Mouse (Mus musculus): ENCODE measurements around the gene Tgif1. TPM values are rescaled to one million over a fixed set of nuclear protein-coding genes. Genes with fewer than 3 reads are reported as not detected.

The Tgif1 gene
- polyA plus RNA-seq, 1 experiment: 5.5 TPM

GRCm38 (mm10) chr17:70835071-70835790, 18.1 kb downstream of the Tgif1 start:
- no peak for TF ChIP-seq GATA1 (IDR thresholded peaks at IDR 0.05; ENCODE audit: low read length)

- no peak for TF ChIP-seq GATA1 (IDR thresholded peaks at IDR 0.05; ENCODE audit: low read length)
These were observed 18.8 kb downstream of the Tgif1 start for GRCm38 (mm10) chr17:70834430-70834965.

- TF ChIP-seq GATA1 (IDR thresholded peaks at IDR 0.05; ENCODE audit: low read length): no peak
These were observed 20.8 kb downstream of the Tgif1 start for GRCm38 (mm10) chr17:70832544-70832943.

GRCm38 (mm10) chr17:70831591-70831990, 21.8 kb downstream of the Tgif1 start:
- TF ChIP-seq GATA1 (IDR thresholded peaks at IDR 0.05; ENCODE audit: low read length): no peak

- no peak for TF ChIP-seq GATA1 (IDR thresholded peaks at IDR 0.05; ENCODE audit: low read length)
These were observed 23.2 kb downstream of the Tgif1 start for GRCm38 (mm10) chr17:70829943-70830715.

- TF ChIP-seq GATA1 (IDR thresholded peaks at IDR 0.05; ENCODE audit: low read length): no peak
These were observed 24.1 kb downstream of the Tgif1 start for GRCm38 (mm10) chr17:70829217-70829616.

- no peak for TF ChIP-seq GATA1 (IDR thresholded peaks at IDR 0.05; ENCODE audit: low read length)
These were observed 24.8 kb downstream of the Tgif1 start for GRCm38 (mm10) chr17:70828569-70828968.

GRCm38 (mm10) chr17:70828180-70828528, 25.2 kb downstream of the Tgif1 start:
- TF ChIP-seq GATA1 (IDR thresholded peaks at IDR 0.05; ENCODE audit: low read length): no peak

- TF ChIP-seq GATA1 (IDR thresholded peaks at IDR 0.05; ENCODE audit: low read length): no peak
These were observed 27.1 kb downstream of the Tgif1 start for GRCm38 (mm10) chr17:70826227-70826626.

- TF ChIP-seq GATA1 (IDR thresholded peaks at IDR 0.05; ENCODE audit: low read length): no peak
These were observed 30.3 kb downstream of the Tgif1 start for GRCm38 (mm10) chr17:70823083-70823482.

GRCm38 (mm10) chr17:70817862-70818451, 35.4 kb downstream of the Tgif1 start:
- TF ChIP-seq GATA1 (IDR thresholded peaks at IDR 0.05; ENCODE audit: low read length): no peak

GRCm38 (mm10) chr17:70815001-70815400, 38.3 kb downstream of the Tgif1 start:
- no peak for TF ChIP-seq GATA1 (IDR thresholded peaks at IDR 0.05; ENCODE audit: low read length)

- TF ChIP-seq GATA1 (IDR thresholded peaks at IDR 0.05; ENCODE audit: low read length): no peak
These were observed 42.6 kb downstream of the Tgif1 start for GRCm38 (mm10) chr17:70810795-70811194.

- no peak for TF ChIP-seq GATA1 (IDR thresholded peaks at IDR 0.05; ENCODE audit: low read length)
These were observed 43.6 kb downstream of the Tgif1 start for GRCm38 (mm10) chr17:70809776-70810175.

- no peak for TF ChIP-seq GATA1 (IDR thresholded peaks at IDR 0.05; ENCODE audit: low read length)
These were observed 44.5 kb downstream of the Tgif1 start for GRCm38 (mm10) chr17:70808837-70809236.

GRCm38 (mm10) chr17:70807885-70808284, 45.5 kb downstream of the Tgif1 start:
- TF ChIP-seq GATA1 (IDR thresholded peaks at IDR 0.05; ENCODE audit: low read length): no peak
